Mouse (Mus musculus) stomach, postnatal 0 days (tissue): Measurements from ENCODE around the gene Ctcf. TPM values are rescaled to one million over a fixed set of nuclear protein-coding genes. Genes with fewer than 3 reads are reported as not detected.

Source experiments
- ATAC-seq: fragments of 200-750 bp; cut with Nextera tagmentation; 2 replicates; pipeline ENCODE4 v1.8.0; 2017; ENCODE audit not compliant: low FRiP score, low TSS enrichment
- DNase-seq: peaks from one replicate; pipeline ENCODE4 v3.0.0-alpha.2; 2016; ENCODE audit warnings: low spot score
- H3K27ac ChIP-seq: fragments of 300-500 bp; sonication (generic); replicated peaks from 2 replicates; pipeline ENCODE4 v1.5.1; 2014; ENCODE audit warnings: mild to moderate bottlenecking, control low read depth
- H3K27me3 ChIP-seq: fragments of 300-500 bp; sonication (generic); 2 replicates; pipeline ENCODE4 v1.6.1; 2014; ENCODE audit warnings: low read length; ENCODE audit not compliant: control insufficient read depth, insufficient read depth
- H3K36me3 ChIP-seq: fragments of 300-500 bp; sonication (generic); 2 replicates; pipeline ENCODE4 v1.6.1; 2014; ENCODE audit warnings: low read length, mixed read lengths; ENCODE audit not compliant: control insufficient read depth, insufficient read depth
- H3K4me1 ChIP-seq: fragments of 300-500 bp; sonication (generic); replicated peaks from 2 replicates; pipeline ENCODE4 v1.6.1; 2014; ENCODE audit warnings: antibody characterized with exemption; ENCODE audit not compliant: control insufficient read depth, insufficient read depth
- H3K4me2 ChIP-seq: fragments of 300-500 bp; sonication (generic); replicated peaks from 2 replicates; pipeline ENCODE4 v1.6.1; 2014; ENCODE audit warnings: low read depth, mild to moderate bottlenecking, control low read depth, moderate library complexity
- H3K4me3 ChIP-seq: fragments of 300-500 bp; sonication (generic); 2 replicates; pipeline ENCODE4 v1.5.1; 2014; ENCODE audit warnings: low read depth, low read length, control low read depth
- H3K9ac ChIP-seq: fragments of 300-500 bp; sonication (generic); 2 replicates; pipeline ENCODE4 v1.6.1; 2014; ENCODE audit warnings: mild to moderate bottlenecking, low read length, control low read depth, mixed read lengths
- H3K9me3 ChIP-seq: fragments of 300-500 bp; sonication (generic); 2 replicates; pipeline ENCODE4 v1.6.1; 2016; ENCODE audit warnings: low read length; ENCODE audit not compliant: control insufficient read depth
- CTCF ChIP-seq: IDR thresholded peaks from 2 replicates; pipeline ENCODE4 v1.5.1; 2016; ENCODE audit warnings: antibody characterized with exemption, low read depth, mild to moderate bottlenecking, moderate library complexity
- EP300 ChIP-seq: optimal IDR thresholded peaks from 2 replicates; pipeline ENCODE3; 2016; ENCODE audit warnings: antibody characterized with exemption
- WGBS: fragments of 180-500 bp; shearing (Covaris S2); extraction: QIAGEN DNeasy Blood & Tissue Kit; methylation state at CpG from one replicate; pipeline ENCODE4 v1.1.7; 2014; 5-methylcytosine and 5-hydroxymethylcytosine counted together
- polyA plus RNA-seq: library from polyadenylated mRNA; unstranded; fragments of >200 nt; fragmentation: Nextera tagmentation; extraction: Ambion mirVana; gene quantifications from 2 replicates; pipeline ENCODE4 v1.2.1, GENCODE M21; 2015

Ctcf gene
- polyA plus RNA-seq, 1 experiment from 2014 or later: 56.6 TPM

DNA sequence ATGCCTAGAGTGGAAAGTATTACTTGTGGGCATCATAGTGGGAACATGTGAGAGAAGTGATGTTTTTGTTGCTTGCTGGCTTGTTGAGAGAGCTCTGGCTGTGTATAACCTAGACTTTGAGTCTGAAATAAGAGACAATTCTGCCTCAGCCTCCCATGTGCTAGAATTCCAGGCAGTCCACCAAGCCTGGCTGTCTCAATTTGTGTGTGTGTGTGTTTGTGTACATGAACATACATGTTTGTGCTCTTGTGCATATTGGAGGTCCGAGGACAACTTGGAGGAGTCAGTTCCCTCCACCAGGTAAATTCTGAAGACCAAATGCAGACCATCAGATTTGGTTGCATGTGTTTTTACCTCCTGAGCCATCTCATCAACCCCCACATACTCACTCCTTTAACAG, 8.8 kb downstream of the Ctcf start:
- H3K27me3 ChIP-seq: no peaks in the 10 kb centered on the region
- H3K4me3 ChIP-seq: no peak overlapping the region
- H3K9ac ChIP-seq: no peak overlapping the region
- no peak overlapping the region for H3K27ac ChIP-seq
- no peaks in the 10 kb centered on the region for H3K9me3 ChIP-seq
- peaks cover 3% of the 10 kb centered on the region; the same call in 1 of the 2 replicates for H3K36me3 ChIP-seq
- TF ChIP-seq EP300: no peak
- H3K4me1 ChIP-seq: no peaks in the 10 kb centered on the region
- DNase-seq (no peak), ATAC-seq (no peak)
- no peak overlapping the region for H3K4me2 ChIP-seq
- 100% methylated on average over 1 of the region's 1 CpGs for WGBS

DNA sequence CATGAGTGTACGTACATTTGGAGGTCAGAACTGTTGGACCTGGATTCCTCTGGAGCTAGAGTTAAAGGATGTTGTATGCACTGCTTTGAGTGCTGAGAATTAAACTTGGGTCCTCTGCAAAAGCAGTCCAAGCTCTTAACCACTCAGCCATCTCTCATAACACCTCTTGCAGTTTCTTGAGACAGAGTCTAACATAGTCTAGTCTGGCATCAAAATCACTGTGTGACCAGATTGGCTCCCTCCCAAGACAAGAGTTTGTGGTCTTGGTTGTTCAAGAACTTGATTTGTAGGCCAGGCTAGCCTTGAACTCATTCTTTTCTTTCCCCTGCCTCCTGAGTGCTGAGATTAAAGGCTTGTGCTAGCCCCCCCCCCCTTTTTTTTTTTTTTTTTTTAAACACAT, 12.6 kb downstream of the Ctcf start:
- Histone ChIP-seq H3K4me3 (no peak overlapping the region), H3K9me3 (no peaks in the 10 kb centered on the region), H3K4me1 (no peaks in the 10 kb centered on the region), H3K27ac (no peak overlapping the region), H3K9ac (no peak overlapping the region), H3K27me3 (no peaks in the 10 kb centered on the region), H3K36me3 (peaks cover 2% of the 10 kb centered on the region), H3K4me2 (no peak overlapping the region)
- WGBS: 92% methylated on average over 1 of the region's 1 CpGs
- TF ChIP-seq EP300: no peak
- no peak for TF ChIP-seq CTCF
- no peak for DNase-seq
- ATAC-seq: no peak

DNA sequence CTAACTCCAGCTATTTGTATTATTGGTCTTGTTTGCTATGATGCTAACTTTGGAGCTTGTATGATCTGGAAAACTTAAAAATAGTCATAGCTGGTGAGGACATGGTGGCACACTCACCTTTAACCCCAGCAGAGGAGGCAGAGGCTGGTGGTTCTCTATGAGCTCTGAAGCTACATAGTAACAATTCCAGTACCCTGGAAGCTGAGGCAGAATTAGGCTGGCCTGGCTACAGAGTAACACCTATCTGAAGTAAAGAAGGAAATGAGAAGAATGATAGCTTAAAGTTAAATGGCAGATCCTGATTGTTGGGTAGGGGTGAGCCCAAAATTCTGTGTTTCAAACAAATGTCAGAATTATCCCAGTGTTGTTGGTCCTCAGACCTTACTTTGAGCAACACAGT, 21.3 kb downstream of the Ctcf start:
- TF ChIP-seq CTCF (no peak), EP300 (no peak)
- H3K9ac ChIP-seq: no peak overlapping the region
- ATAC-seq (no peak), DNase-seq (no peak)
- no peaks in the 10 kb centered on the region for H3K4me1 ChIP-seq
- no peak overlapping the region for H3K27ac ChIP-seq
- H3K4me3 ChIP-seq: no peak overlapping the region
- no peaks in the 10 kb centered on the region for H3K27me3 ChIP-seq
- no peak overlapping the region for H3K4me2 ChIP-seq
- peaks cover 2% of the 10 kb centered on the region for H3K36me3 ChIP-seq
- no peaks in the 10 kb centered on the region for H3K9me3 ChIP-seq

DNA sequence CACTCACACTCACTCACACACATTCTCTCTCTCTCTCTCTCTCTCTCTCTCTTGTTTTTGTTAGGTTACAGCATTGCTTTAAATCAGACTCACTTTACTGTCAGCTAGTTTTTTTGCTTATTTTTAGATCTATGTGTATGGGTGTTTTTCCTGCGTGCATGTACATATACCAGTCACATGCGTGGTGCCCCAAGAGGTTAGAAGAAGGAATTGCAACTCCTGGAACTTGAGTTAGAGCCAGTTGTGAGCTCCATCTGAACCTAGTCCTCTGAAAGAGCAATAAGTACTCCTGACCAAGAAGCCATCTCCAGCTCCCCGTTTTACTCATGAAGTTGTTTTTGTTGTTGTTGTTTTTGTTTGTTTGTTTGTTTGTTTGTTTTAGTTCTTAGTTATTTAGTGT, 24.8 kb downstream of the Ctcf start:
- Histone ChIP-seq H3K4me1 (no peaks in the 10 kb centered on the region), H3K4me2 (no peak overlapping the region), H3K27ac (no peak overlapping the region), H3K36me3 (peaks cover 12% of the 10 kb centered on the region), H3K9me3 (no peaks in the 10 kb centered on the region), H3K27me3 (no peaks in the 10 kb centered on the region), H3K9ac (no peak overlapping the region), H3K4me3 (no peak overlapping the region)
- 70% methylated on average over 3 of the region's 3 CpGs for WGBS
- ATAC-seq (no peak), DNase-seq (no peak)
- no peak for TF ChIP-seq EP300
- peak; percentile 69 for TF ChIP-seq CTCF

DNA sequence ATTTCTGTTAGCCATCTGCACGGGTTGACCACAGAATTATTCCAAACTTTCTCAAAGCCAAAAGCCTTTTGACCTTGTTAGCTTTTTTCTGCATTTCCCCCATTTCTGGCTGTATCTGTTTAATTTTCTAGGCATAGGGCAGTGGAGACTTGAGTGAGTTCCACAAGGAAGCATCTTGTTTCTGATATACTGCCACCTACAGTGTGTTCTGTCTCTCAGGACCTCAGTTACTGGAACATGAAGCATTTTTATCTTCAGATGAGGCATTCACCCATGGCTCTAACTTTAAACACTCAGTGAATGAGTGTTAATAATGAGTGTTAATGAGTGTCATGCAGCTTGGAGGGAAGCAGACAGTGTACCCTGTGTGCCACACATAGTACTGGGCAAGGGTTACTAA, 41.5 kb downstream of the Ctcf start:
- Histone ChIP-seq H3K27ac (no peak overlapping the region), H3K9ac (no peak overlapping the region), H3K4me3 (no peak overlapping the region), H3K9me3 (no peaks in the 10 kb centered on the region), H3K36me3 (peaks cover 31% of the 10 kb centered on the region), H3K4me2 (no peak overlapping the region), H3K4me1 (no peaks in the 10 kb centered on the region), H3K27me3 (no peaks in the 10 kb centered on the region)
- WGBS: 59% methylated on average over 1 of the region's 1 CpGs
- no peak for TF ChIP-seq EP300
- TF ChIP-seq CTCF: peak; percentile 56
- ATAC-seq (no peak), DNase-seq (no peak)

- H3K36me3 ChIP-seq: peaks cover 14% of the 10 kb centered on the region
- no peaks in the 10 kb centered on the region for H3K9me3 ChIP-seq
- H3K4me2 ChIP-seq: no peak overlapping the region
- no peak for ATAC-seq
- no peaks in the 10 kb centered on the region for H3K27me3 ChIP-seq
- no peak for TF ChIP-seq CTCF
- no peak for TF ChIP-seq EP300
- H3K4me1 ChIP-seq: no peaks in the 10 kb centered on the region
- DNase-seq: no peak
- H3K27ac ChIP-seq: no peak overlapping the region
- WGBS: 79% methylated on average over 7 of the region's 7 CpGs
- H3K4me3 ChIP-seq: no peak overlapping the region
- H3K9ac ChIP-seq: no peak overlapping the region
Observed at GRCm38 (mm10) chr8:105685325-105685724, 49.0 kb downstream of the Ctcf start.
